In the genomic region with DNA sequence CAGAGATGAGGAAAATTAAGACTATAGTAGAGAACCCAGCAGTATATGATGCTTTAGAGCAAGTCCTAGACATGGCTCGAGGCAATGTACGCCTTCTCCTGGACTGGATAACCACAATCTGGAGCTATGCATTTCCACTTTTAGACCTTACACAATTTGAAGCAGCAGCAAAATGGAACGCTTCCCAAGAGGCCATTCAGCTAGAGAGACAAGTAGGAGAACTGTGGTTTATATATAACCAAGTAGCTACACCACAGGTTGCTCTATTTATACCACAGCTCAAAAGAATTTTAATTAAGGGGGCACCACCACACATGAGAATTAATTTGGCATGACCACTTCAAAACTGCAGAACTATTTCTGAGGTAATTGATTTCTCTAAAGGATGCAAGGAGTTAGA, we compare ENCODE assay signal across 15 mouse cellular contexts. TPM values are rescaled to one million over a fixed set of nuclear protein-coding genes. Genes with fewer than 3 reads are reported as not detected.
DNase-seq lines count a peak whose midpoint lies in the region; ATAC-seq and TF ChIP-seq lines count a peak whose summit lies in the region.
"Had no signal": no experiment of that assay in that cellular context is flagged by ENCODE, and none has a peak within 500 bp of the region (broad histone marks: within the 10 kb centered on the region; RNA-seq: fewer than 3 reads in every experiment).

No protein-coding gene starts in this region.

- H3K4me1 ChIP-seq in heart, embryonic 14.5 days (ENCODE audit: control insufficient read depth in 2 of 2, insufficient read depth in 2 of 2, low read length in 2 of 2): peaks cover 0 to 9% of the 10 kb centered on the region in 2 experiments; a peak in 1 of 4 replicates
- H3K4me1 ChIP-seq in heart, embryonic 10.5 days: no peaks in the 10 kb centered on the region
- no peaks in the 10 kb centered on the region; the same call in 1 of the 2 replicates for H3K4me1 ChIP-seq in kidney, postnatal 0 days (replicated peaks; ENCODE audit: insufficient read depth, low read length)
- H3K4me1 ChIP-seq: forebrain, embryonic 10.5 days; liver, embryonic 12.5 days; midbrain, embryonic 10.5 days; neural tube, embryonic 13.5 days had no signal

- no peak overlapping the region for H3K4me3 ChIP-seq in heart, embryonic 14.5 days (ENCODE audit: control insufficient read depth in 1 of 2, insufficient read depth in 1 of 2, low read depth in 1 of 2, low read length in 2 of 2)
- no peak overlapping the region for H3K4me3 ChIP-seq in heart, embryonic 10.5 days
- H3K4me3 ChIP-seq in kidney, postnatal 0 days (replicated peaks; ENCODE audit: low read depth, low read length): no peak overlapping the region
- H3K4me3 ChIP-seq: forebrain, embryonic 10.5 days; liver, embryonic 12.5 days; midbrain, embryonic 10.5 days; neural tube, embryonic 13.5 days had no signal

- peak overlapping the region; percentile 61 to 65 for H3K27ac ChIP-seq in heart, embryonic 14.5 days (replicated peaks in 1 of 2; ENCODE audit: control insufficient read depth in 1 of 2, insufficient read depth in 1 of 2, low read depth in 2 of 2, low read length in 2 of 2)
- no peak overlapping the region for H3K27ac ChIP-seq in heart, embryonic 10.5 days
- no peak overlapping the region for H3K27ac ChIP-seq in kidney, postnatal 0 days
- H3K27ac ChIP-seq: forebrain, embryonic 10.5 days; liver, embryonic 12.5 days; midbrain, embryonic 10.5 days; neural tube, embryonic 13.5 days had no signal

- ATAC-seq in heart, embryonic 14.5 days (ENCODE audit: insufficient number of reproducible peaks, insufficient read depth, low FRiP score, low read depth): no peak
- no peak for ATAC-seq in kidney, postnatal 0 days (replicated peaks; ENCODE audit: low FRiP score, low read depth)
- ATAC-seq: liver, embryonic 12.5 days had no signal

- DNase-seq in heart, embryonic 10.5 days (ENCODE audit: low spot score): no peak
- peak; percentile 28 to 46 for DNase-seq in left cerebral cortex, postnatal 14 days (ENCODE audit: low spot score in 2 of 2)
- no peak for DNase-seq in left cerebral cortex, adult 9 months (ENCODE audit: low spot score in 2 of 2)
- DNase-seq in kidney, adult 9 months: peak; percentile 36
- peak; percentile 29 for DNase-seq in kidney, postnatal 0 days (ENCODE audit: low spot score)
- no peak for DNase-seq in c-Kit-positive CD71-positive TER-119-positive erythroid progenitor cells, embryonic 14.5 days (ENCODE audit: low spot score)
- DNase-seq: cerebellum, adult 9-11 months; gastrocnemius, postnatal 36 days; lung, embryonic 14.5 days; lung, postnatal 4 days had no signal

- no peak for TF ChIP-seq CTCF in kidney, postnatal 0 days (IDR thresholded peaks at IDR 0.05; ENCODE audit: low read depth)

- no peaks in the 10 kb centered on the region for H3K9me3 ChIP-seq in heart, embryonic 14.5 days (ENCODE audit: control insufficient read depth, low read length)
- no peaks in the 10 kb centered on the region for H3K9me3 ChIP-seq in heart, embryonic 10.5 days
- H3K9me3 ChIP-seq in kidney, postnatal 0 days (replicated peaks; ENCODE audit: low read length): no peaks in the 10 kb centered on the region
- H3K9me3 ChIP-seq: forebrain, embryonic 10.5 days; liver, embryonic 12.5 days; midbrain, embryonic 10.5 days; neural tube, embryonic 13.5 days had no signal

- no peak overlapping the region for H3K9ac ChIP-seq in heart, embryonic 14.5 days (ENCODE audit: low read length)
- no peak overlapping the region for H3K9ac ChIP-seq in kidney, postnatal 0 days (ENCODE audit: low read depth, low read length)
- H3K9ac ChIP-seq: liver, embryonic 12.5 days; lung, embryonic 14.5 days; neural tube, embryonic 13.5 days had no signal

- no peaks in the 10 kb centered on the region for H3K36me3 ChIP-seq in heart, embryonic 14.5 days (ENCODE audit: control insufficient read depth, insufficient read depth, low read length)
- H3K36me3 ChIP-seq in heart, embryonic 10.5 days: no peaks in the 10 kb centered on the region
- no peaks in the 10 kb centered on the region for H3K36me3 ChIP-seq in kidney, postnatal 0 days (ENCODE audit: insufficient read depth, low read length)
- H3K36me3 ChIP-seq: forebrain, embryonic 10.5 days; liver, embryonic 12.5 days; midbrain, embryonic 10.5 days; neural tube, embryonic 13.5 days had no signal

- WGBS in heart, embryonic 14.5 days: 36% methylated on average over 3 of the region's 3 CpGs
- WGBS in heart, embryonic 10.5 days: 76% methylated on average over 3 of the region's 3 CpGs
- 66% methylated on average over 3 of the region's 3 CpGs for WGBS in kidney, postnatal 0 days

- intact Hi-C loops in left cerebral cortex, postnatal 14 days (cut with DNase I): no loop called here

- peak overlapping the region; percentile 8; the same call in 1 of the 2 replicates for H3K4me2 ChIP-seq in heart, embryonic 14.5 days (ENCODE audit: low read length)
- no peak overlapping the region for H3K4me2 ChIP-seq in kidney, postnatal 0 days (ENCODE audit: low read length)
- H3K4me2 ChIP-seq: liver, embryonic 12.5 days; lung, embryonic 14.5 days; neural tube, embryonic 13.5 days had no signal

- H3K27me3 ChIP-seq in heart, embryonic 14.5 days (ENCODE audit: control insufficient read depth, insufficient read depth, low read length): no peaks in the 10 kb centered on the region
- no peaks in the 10 kb centered on the region for H3K27me3 ChIP-seq in heart, embryonic 10.5 days (ENCODE audit: insufficient read depth, poor library complexity, severe bottlenecking)
- no peaks in the 10 kb centered on the region for H3K27me3 ChIP-seq in kidney, postnatal 0 days (ENCODE audit: insufficient read depth, low read length)
- H3K27me3 ChIP-seq: liver, embryonic 12.5 days; neural tube, embryonic 13.5 days had no signal

RNA-seq across cellular contexts. Expression of a gene that starts 9.2 kb away (rescaled TPM):
- polyA plus RNA-seq in heart, embryonic 14.5 days (2014; fragmentation: Nextera tagmentation; extraction: Ambion mirVana): 1.6 and 1.8 TPM in 2 replicates
- 1.5 and 3.6 TPM in 2 replicates for polyA plus RNA-seq in heart, embryonic 10.5 days (2016; fragmentation: Nextera tagmentation; extraction: Ambion mirVana)
- total RNA-seq in left cerebral cortex, postnatal 14 days (2021): 1 to 10 TPM; 1.2 to 1.6 TPM
- polyA plus RNA-seq in kidney, postnatal 0 days (2015; fragmentation: Nextera tagmentation; extraction: Ambion mirVana): 105 and 119 TPM in 2 replicates

Comparison
In these comparisons a context has a peak if more than half of its experiments do, and no peak if none do; other contexts are left out.
1. H3K27ac ChIP-seq: peak in heart, embryonic 14.5 days (2 of 2); none in heart, embryonic 10.5 days (single experiment) and kidney, postnatal 0 days (single experiment).
2. DNase-seq: peak in left cerebral cortex, postnatal 14 days (2 of 2), kidney, adult 9 months (single experiment) and kidney, postnatal 0 days (single experiment); none in heart, embryonic 10.5 days (single experiment), left cerebral cortex, adult 9 months (0 of 2) and c-Kit-positive CD71-positive TER-119-positive erythroid progenitor cells, embryonic 14.5 days (single experiment).
3. RNA of a gene that starts 9.2 kb away (polyA plus RNA-seq): 105 to 119 TPM in kidney, postnatal 0 days; 1.5 to 3.6 TPM in heart, embryonic 10.5 days and 1.6 to 1.8 TPM in heart, embryonic 14.5 days; every median in the first group is over 10 times any median in the second.